Mouse (Mus musculus) liver, adult 2 months (tissue): ENCODE measurements around the gene Vps13d. TPM values are rescaled to one million over a fixed set of nuclear protein-coding genes. Genes with fewer than 3 reads are reported as not detected.

Experiments used
- DNase-seq: peaks from one replicate; pipeline ENCODE4 v3.0.0-alpha.2; 2011; ENCODE audit warnings: low read depth, low spot score; ENCODE audit errors: extremely low read depth
- H3K27ac ChIP-seq: fragments of 200-500 bp; replicated peaks from 2 replicates; pipeline ENCODE4 v1.5.1; 2012; ENCODE audit warnings: low read depth, mild to moderate bottlenecking, control low read depth, inconsistent platforms, low read length; ENCODE audit not compliant: insufficient read depth
- H3K27me3 ChIP-seq: fragments of 200-500 bp; 2 replicates; pipeline ENCODE4 v1.6.1; 2012; ENCODE audit warnings: mild to moderate bottlenecking, moderate library complexity, low read length, inconsistent platforms; ENCODE audit not compliant: control insufficient read depth, insufficient read depth
- H3K36me3 ChIP-seq: fragments of 200-500 bp; 2 replicates; pipeline ENCODE4 v1.6.1; 2012; ENCODE audit warnings: low read length, inconsistent platforms; ENCODE audit not compliant: control insufficient read depth, insufficient read depth
- H3K4me1 ChIP-seq: fragments of 200-500 bp; 2 replicates; pipeline ENCODE4 v1.6.1; 2011; ENCODE audit warnings: low read length; ENCODE audit not compliant: control insufficient read depth, insufficient read depth
- H3K4me3 ChIP-seq: fragments of 200-500 bp; 2 replicates; pipeline ENCODE4 v1.5.1; 2011; ENCODE audit warnings: low read depth, mild to moderate bottlenecking, control low read depth, low read length, moderate library complexity; ENCODE audit not compliant: insufficient read depth
- H3K79me2 ChIP-seq: fragments of 200-500 bp; 2 replicates; pipeline ENCODE4 v1.6.1; 2012; ENCODE audit warnings: inconsistent platforms, mild to moderate bottlenecking, low read length, moderate library complexity; ENCODE audit not compliant: control insufficient read depth, insufficient read depth
- H3K9ac ChIP-seq: fragments of 200-500 bp; 2 replicates; pipeline ENCODE4 v1.6.1; 2012; ENCODE audit warnings: low read depth, mild to moderate bottlenecking, control low read depth, inconsistent platforms, low read length
- CTCF ChIP-seq: fragments of 200-500 bp; IDR thresholded peaks from 2 replicates; pipeline ENCODE4 v1.5.1; 2011; ENCODE audit warnings: low read depth, low read length, control low read depth
- POLR2A ChIP-seq: fragments of 200-500 bp; IDR thresholded peaks from 2 replicates; pipeline ENCODE4 v1.6.1; 2011; ENCODE audit warnings: low read length, control low read depth; ENCODE audit not compliant: insufficient read depth; ENCODE audit errors: extremely low read depth
- WGBS: fragments of 180-500 bp; shearing (Covaris S2); methylation state at CpG from one replicate; pipeline ENCODE4 v1.1.7; 2018; 5-methylcytosine and 5-hydroxymethylcytosine counted together
- polyA plus RNA-seq: library from polyadenylated mRNA; depleted of rRNA; stranded (reverse); fragments of >200 nt; gene quantifications from 2 replicates; pipeline ENCODE4 v1.2.3, GENCODE M21; 2012
- total RNA-seq: library from RNA; depleted of rRNA; stranded (reverse); fragments of >200 nt; gene quantifications from 2 replicates; pipeline ENCODE4 v1.2.3, GENCODE M21; 2014

Gene Vps13d
- total and polyA plus RNA-seq, 2 experiments, result 11.6 to 32.4 TPM

- 11% methylated on average over 11 of the region's 11 CpGs for WGBS
- peaks cover 11% of the 10 kb centered on the region for H3K4me1 ChIP-seq
- DNase-seq, result peak; percentile 78
These were observed 5.3 kb upstream of the Vps13d start for GRCm38 (mm10) chr4:145199982-145200699.

GRCm38 (mm10) chr4:145196586-145196985 is 1.8 kb upstream of the Vps13d start:
- 79% methylated on average over 4 of the region's 4 CpGs for WGBS
- TF ChIP-seq POLR2A (no peak), CTCF (peak; percentile 26; the same call in 1 of the 2 replicates)
- Histone ChIP-seq H3K9ac (no peak overlapping the region), H3K79me2 (peaks cover 9% of the 10 kb centered on the region; the same call in 1 of the 2 replicates), H3K36me3 (no peaks in the 10 kb centered on the region), H3K27ac (no peak overlapping the region), H3K4me1 (peaks cover 14% of the 10 kb centered on the region), H3K4me3 (no peak overlapping the region), H3K27me3 (no peaks in the 10 kb centered on the region)
- no peak for DNase-seq

More at GRCm38 (mm10) chr4:145199982-145200699, 5.3 kb upstream of the Vps13d start:
- TF ChIP-seq POLR2A, result no peak
- 0 out of 2 replicates have a peak, but pooled peaks have one; percentile 3 for TF ChIP-seq CTCF
- Histone ChIP-seq H3K27ac (peak overlapping the region; percentile 52), H3K9ac (no peak overlapping the region), H3K27me3 (no peaks in the 10 kb centered on the region), H3K36me3 (no peaks in the 10 kb centered on the region), H3K4me3 (no peak overlapping the region), H3K79me2 (no peaks in the 10 kb centered on the region)

GRCm38 (mm10) chr4:145195172-145195571 is 367 bp upstream of the Vps13d start:
- Histone ChIP-seq H3K9ac (no peak overlapping the region), H3K79me2 (peaks cover 14% of the 10 kb centered on the region; the same call in 1 of the 2 replicates), H3K36me3 (no peaks in the 10 kb centered on the region), H3K4me3 (no peak overlapping the region), H3K27ac (no peak overlapping the region), H3K27me3 (no peaks in the 10 kb centered on the region), H3K4me1 (peaks cover 7% of the 10 kb centered on the region)
- no peak for DNase-seq
- 20% methylated on average over 5 of the region's 5 CpGs for WGBS
- no peak for TF ChIP-seq CTCF
- TF ChIP-seq POLR2A, result no peak

GRCm38 (mm10) chr4:145193991-145194511 is 754 bp downstream of the Vps13d start:
- Histone ChIP-seq H3K27me3 (no peaks in the 10 kb centered on the region), H3K36me3 (no peaks in the 10 kb centered on the region; the same call in 1 of the 2 replicates), H3K4me3 (peak overlapping the region; percentile 71), H3K4me1 (peaks cover 4% of the 10 kb centered on the region; the same call in 1 of the 2 replicates), H3K79me2 (peaks cover 20% of the 10 kb centered on the region; the same call in 1 of the 2 replicates), H3K27ac (peak overlapping the region; percentile 94), H3K9ac (peak overlapping the region; percentile 92)
- TF ChIP-seq POLR2A, result peak; percentile 70
- no peak for TF ChIP-seq CTCF
- under 1% methylated on average over 10 of the region's 10 CpGs for whole genome bisulfite sequencing
- DNase-seq, result peak; percentile 91

- Histone ChIP-seq H3K79me2 (peaks cover 23% of the 10 kb centered on the region; the same call in 1 of the 2 replicates), H3K4me1 (peaks cover 7% of the 10 kb centered on the region), H3K36me3 (peaks cover 2% of the 10 kb centered on the region; the same call in 1 of the 2 replicates), H3K4me3 (peak overlapping the region; percentile 71), H3K9ac (peak overlapping the region; percentile 92; the same call in 1 of the 2 replicates), H3K27me3 (no peaks in the 10 kb centered on the region), H3K27ac (peak overlapping the region; percentile 94)
- peak; percentile 65 for DNase-seq
- WGBS, result 8% methylated on average over 3 of the region's 3 CpGs
- TF ChIP-seq POLR2A (no peak), CTCF (no peak)
These were observed 1.4 kb downstream of the Vps13d start for GRCm38 (mm10) chr4:145193406-145193805.
